Mouse (Mus musculus) frontal cortex, adult (tissue): Measurements from ENCODE around the gene Spa17.

Experiments used
- ATAC-seq: cut with Nextera tagmentation; 2 replicates; pipeline ENCODE4 v1.9.2; 2017; ENCODE audit warnings: mild to moderate bottlenecking, moderate library complexity, mixed read lengths; ENCODE audit not compliant: low TSS enrichment

Spa17 gene

DNA sequence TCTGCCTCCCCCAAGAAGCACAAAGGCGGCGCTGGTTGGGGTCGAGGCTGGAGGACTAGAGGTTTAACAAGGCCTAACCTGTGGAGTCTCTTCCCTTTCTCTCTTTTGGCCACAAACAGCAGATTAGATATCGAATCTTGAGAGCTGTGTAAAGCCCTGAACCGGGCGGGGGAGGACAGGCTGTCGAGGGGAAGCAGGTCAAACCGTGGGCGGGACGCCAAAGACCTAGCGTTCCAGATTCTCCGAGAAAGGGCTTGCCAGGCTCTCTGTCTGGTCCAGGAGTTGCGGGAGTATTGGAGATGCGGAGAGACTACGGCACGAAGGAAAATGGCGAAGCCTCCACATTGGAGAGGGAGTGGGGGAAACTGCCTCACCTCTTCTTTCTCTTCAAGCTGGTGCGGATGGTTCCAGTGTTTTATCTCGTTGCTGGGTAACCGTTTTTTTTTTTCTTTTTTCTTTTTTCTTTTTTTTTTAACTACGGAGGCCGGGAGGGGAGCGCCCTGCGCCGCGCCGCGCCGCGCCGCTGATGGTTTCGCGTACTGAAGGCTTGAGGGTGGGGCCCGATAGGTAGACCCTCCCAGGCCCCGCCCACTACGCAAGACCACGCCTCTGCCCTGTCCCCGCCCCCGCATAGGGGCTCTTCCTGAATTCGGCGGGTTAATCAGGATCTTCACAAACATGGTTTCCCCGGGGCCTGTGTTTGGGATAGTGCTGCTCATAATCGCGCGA is at the start of gene Spa17:
TSS of gene Spa17 (minus strand) at position 541 of the 729 bp plus-strand sequence.
- peak; percentile 62 for ATAC-seq

DNA sequence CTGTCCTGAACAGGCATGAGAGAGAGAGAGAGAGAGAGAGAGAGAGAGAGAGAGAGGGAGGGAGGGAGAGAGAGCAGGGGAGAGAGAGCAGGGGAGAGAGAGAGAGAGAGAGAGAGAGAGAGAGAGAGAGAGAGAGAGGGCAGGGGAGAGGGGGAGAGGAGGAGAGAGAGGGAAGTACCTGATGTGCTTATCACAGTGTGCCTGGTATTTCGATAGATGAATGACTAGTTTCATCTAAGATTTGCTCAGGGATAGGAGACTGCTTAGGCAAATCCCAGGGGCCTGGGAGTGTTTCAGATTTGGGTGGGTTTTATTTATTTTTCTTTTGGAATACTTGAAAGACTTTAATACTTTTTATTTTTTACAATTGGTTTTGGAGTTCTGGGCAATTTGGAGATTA is 49.7 kb upstream of the Spa17 start:
- no peak for ATAC-seq

DNA sequence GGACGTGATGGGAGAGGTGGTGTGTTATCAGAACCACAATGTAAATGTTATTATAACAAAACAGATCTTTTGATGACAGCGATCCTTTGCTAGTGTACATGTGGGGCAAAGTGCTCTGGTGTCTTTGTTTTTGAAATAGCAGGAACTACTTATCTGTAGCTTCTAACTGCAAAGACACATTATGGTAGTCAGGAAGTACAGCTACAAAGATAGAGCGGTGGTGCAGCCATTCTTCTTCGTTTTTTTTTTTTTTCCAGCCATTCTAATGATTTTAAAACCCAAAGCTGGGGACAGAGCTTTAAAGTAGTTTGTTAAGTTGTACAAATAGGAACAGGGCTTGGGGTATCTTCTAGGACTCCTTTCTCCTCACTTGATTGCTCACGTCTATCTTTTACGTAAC is 45.9 kb upstream of the Spa17 start:
- ATAC-seq = no peak

DNA sequence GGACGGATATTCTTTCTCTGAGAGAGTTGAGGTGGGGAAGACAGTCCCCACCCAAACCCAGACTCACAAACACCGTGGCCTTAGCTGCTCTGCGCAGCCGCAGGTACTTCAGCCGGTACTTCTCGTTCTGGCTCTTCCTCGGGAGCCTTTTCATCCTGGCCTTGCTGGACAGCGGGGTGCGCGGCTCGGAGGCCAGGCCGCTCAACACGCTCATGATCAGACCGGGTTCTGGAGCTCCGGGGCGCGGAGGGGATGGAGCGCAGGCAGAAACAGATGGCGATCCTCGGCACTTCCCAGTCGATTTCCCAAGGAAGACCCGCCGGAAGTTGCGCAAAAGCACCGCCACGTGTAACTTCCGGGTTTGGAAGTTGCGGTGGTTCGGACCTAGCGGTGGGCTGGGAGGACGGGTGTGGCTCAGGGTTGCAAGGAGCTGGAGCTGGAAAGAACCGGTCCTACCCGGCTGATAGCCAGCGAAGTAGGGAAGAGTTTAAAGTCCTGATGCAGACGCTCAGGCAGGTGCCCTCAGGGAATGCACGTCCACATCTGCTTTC is 43.5 kb upstream of the Spa17 start, which contains the start of gene Tbrg1:
TSS of gene Tbrg1 (minus strand) at position 382 of the 551 bp plus-strand sequence.
- peak; percentile 86 for ATAC-seq

DNA sequence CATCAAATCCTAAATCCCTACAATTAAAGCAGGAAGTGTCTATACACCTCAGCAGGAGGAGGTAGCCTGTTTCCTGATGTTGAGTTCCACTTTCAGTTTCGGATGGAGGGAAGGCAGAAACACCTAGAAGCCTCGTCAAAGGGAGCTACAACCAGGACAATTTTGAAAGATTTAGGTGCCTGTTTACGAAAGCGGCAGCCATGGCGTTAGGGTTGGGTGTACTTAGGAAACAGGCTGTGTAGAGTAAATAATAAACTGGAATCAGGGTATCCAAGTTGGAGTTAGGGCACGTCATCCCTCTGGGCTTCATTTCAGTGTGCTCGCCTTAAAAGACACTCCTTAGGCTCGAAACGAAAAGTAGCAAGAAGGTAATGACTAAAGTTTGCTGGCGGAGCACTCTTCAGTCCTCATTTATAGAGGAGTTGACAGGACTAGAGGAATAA is 42.9 kb upstream of the Spa17 start:
- ATAC-seq = peak; percentile 22

DNA sequence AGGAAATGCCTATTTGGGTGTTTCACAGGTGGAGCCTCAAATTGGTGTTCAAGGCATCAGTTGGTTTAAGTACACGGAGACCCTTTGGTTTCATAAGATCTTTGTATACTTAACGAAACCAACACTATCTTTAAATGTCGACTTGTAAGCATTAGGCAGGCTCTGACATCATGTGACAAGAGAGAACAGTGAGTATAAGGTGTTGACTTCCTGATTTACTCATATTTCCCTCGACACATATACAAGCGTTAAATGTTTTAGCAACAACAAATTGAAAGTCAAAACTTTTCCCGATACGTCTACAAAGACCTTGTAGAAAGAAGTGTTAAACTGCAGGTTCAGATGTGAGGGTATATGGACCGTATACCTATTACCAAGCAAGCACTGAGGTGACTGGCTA is 42.4 kb upstream of the Spa17 start:
- no peak for ATAC-seq

DNA sequence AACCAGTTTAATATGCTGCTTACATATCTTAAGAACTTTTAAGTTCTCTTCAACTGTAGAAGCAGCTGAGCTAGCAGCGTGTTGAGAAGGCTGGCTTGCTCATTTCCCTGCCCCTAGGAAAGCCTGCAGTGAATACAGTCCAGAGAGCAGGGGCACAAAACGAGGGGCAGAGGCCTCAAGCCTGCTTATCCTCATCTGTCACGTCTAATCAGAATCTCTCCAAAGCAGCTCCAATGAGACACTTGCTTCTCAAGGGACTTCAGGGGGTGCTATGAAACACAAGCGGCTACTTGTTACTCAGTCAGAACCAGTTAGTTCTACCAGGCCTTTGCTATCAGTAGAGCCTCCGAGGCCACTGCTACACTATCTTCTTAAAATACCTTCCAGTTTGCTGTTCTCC is 40.3 kb upstream of the Spa17 start:
- ATAC-seq = no peak

DNA sequence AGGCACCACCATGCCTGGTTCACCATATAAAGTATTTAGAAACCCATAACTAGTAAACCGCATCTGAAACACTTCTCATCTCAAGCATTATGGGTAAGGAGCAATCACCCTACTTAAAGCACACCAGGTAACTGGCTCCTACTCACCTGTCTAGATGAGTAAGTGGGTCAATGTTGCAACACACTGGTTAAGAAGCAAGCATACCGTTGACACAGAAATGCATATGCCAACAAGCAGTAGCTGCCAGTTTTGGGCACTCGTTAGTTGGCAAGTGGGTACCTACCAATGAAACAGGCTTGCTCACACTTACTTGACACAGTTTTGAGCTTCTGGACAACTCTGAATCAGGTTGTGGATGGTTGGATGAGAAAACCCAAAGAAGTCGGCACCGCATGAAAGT is 37.1 kb upstream of the Spa17 start:
- peak; percentile 12; the same call in 1 of the 2 replicates for ATAC-seq

DNA sequence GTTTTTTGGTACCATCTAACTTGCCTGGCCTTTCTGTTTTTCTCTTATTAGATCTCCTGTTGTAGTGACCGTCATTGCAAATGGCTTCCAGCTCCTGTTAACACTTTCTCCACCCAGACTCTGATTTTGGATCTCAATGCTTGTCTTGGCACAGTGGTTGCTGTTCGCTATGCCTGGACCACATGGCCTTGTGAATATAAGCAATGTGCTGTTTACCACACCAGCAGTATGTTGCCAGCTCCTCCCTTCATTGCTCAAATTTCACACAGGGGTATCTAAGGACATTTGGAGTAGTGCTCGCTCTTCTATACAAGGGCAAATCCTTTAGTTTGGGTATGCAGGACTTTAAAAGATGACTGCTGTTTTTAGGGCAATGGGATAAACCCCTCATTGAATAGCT is 32.7 kb upstream of the Spa17 start:
- no peak for ATAC-seq

DNA sequence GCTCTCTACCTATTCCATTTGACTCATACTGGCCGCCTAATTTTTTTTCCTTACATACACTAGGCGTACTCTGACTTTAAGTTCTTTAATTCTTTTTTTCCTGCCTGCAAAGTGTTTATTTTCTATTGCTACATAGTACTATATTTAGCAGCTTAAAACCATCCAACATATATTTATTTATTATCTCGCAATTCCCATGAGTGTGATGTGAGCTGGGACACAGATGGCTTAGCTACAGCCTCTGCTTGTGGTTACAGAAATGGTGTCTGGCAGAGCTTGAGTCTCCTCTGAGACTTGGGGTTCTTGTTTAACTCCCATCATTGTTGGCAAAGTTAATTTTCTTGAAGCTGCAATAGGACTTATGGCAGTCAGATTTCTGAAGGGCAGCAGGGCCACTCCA is 25.2 kb upstream of the Spa17 start:
- ATAC-seq = no peak

DNA sequence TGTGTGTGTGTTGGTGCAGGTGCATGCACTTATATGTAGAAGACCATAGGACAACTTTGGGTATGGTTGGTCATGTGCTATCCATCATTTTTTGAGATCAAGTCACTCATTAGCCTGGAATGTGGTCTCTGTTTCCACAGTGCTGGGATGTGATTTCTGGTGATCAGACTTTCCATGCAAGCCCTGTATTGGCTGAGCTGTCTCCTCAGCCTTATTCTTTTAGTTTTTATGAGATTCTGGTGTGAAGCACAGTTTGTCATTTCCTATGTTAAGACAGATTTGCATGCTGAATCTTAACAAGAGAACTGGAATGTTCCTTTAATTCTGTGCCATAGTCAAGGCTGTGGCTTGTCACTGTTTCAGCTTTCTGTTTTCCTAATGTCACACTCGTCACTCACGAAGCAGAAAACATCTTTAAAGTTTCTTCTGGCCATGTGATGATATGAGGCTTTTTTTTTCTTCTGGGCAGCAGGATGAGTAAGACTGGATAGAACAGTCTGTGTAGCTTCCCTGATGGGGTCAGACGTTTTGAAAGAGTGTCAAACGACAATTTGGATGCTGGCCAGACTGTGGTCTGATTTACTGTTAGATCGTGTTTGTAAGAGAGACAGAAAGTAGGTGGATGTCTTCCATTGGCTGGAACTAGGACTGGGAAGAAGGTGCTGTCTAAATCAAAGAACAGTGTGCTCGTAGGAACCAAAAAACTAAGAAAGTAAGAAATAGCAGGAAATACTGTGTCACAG is 23.4 kb upstream of the Spa17 start:
- ATAC-seq = peak; percentile 66; the same call in 1 of the 2 replicates

DNA sequence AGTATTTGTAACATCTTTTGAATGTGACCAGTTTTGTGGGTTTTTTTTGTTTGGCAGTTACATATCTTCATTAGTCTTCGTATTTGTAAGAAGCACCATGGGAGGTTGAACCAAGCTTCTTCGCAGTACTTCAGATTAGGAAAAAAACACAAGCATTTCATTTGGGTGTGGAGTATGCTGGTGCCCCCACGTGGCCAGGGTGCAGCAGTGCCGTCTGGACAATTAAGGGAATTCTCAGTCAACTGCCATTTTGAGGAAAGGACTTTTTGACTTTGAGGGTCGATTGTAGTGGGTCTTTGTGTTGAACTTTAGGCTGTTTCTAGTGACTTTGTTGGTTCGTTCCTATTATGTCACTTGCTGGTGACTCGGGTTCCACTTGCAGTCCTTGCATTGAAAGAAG is 22.8 kb upstream of the Spa17 start:
- peak; percentile 71 for ATAC-seq

DNA sequence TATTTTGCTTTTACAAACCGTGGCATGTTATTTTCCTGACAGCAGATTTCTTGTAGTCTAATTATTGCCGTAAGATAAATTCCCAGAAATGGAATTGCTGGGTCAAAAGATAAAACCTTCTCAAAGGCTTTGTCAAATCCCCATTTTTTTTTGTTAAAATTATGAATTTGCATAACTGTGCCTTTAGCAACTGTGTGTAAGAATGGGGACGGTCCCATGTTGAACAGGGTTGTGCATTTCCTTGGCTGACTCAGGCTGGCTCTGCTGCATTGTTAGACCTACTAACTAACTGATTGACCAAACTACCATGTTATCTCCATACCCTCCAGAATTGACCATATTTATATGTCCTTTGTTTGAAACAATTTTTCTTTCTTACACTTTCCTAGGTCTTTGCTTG is 20.7 kb upstream of the Spa17 start:
- no peak for ATAC-seq

DNA sequence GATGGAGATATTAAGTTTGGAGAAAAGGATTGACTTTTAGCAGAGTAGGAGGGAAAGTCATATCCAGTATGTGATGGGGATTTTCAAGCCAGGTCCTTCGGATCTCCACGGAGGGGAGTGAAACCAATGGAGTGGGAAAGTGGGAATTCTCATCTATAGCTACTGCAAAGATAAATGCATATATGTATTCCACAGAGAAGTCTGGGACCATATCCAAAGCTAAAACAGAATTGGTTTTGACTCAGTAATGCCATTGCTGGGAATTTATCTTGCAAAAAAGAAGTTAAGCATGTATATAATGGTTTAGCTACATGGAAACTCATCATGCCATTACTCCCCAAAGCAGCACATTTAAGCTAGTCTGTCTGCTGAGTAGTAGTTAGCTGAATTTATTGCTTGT is 18.8 kb upstream of the Spa17 start:
- ATAC-seq = peak; percentile 50

DNA sequence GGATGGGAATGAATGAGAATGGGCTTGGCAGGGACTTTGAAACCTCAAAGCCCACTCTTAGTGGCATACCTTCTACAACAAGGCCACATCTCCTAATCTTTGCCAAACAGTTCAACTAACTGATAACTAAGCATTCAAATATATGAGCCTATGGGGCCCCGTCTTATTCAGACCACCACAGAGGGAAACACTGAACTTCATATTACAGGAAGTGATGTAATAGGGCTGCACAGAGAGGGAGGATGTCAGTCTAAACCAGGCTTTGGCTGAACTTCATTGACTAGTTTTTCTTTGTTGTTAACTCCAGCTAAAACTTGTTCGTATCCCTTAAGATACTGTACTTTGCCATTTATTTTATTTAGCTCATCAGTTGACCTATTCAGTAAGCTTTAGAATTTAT is 16.4 kb upstream of the Spa17 start:
- ATAC-seq = no peak

DNA sequence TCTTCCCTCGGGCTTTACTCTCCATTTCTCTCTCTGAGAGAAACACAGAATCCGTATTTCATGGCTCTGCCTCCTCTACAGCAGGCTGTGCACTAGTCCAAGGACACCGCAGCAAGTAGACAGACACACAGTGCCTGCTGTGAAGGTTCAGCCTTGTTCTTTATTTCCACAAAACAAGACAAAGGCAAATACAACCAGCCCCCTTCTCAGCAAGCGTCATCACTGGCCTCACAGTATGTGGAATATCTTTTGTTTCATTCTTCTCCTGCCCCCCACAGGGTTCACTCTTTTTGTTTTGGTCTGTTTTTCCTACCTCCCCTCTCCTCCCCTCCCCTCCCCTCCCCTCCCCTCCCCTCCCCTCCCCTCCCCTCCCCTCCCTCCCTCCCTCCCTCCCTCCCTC is 15.1 kb upstream of the Spa17 start:
- no peak for ATAC-seq

DNA sequence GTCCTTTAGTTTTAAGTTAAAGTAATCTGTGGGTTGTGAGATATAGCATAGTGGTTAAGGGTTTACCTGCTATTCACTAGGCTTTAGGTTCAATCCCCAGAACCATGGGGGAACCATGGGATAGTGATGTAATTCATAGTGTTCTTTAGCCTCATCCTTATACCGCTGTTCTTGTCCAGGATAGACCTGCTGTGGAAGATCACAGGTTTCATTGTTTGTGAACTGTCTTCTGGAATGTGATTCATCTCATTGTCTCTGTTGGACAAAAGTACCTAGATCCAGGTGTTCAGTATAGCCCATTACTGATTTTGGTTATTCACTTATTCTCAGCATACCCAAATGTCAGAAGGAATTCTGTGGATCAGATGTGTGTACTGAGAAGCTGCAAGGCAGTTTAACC is 13.7 kb upstream of the Spa17 start:
- no peak for ATAC-seq

DNA sequence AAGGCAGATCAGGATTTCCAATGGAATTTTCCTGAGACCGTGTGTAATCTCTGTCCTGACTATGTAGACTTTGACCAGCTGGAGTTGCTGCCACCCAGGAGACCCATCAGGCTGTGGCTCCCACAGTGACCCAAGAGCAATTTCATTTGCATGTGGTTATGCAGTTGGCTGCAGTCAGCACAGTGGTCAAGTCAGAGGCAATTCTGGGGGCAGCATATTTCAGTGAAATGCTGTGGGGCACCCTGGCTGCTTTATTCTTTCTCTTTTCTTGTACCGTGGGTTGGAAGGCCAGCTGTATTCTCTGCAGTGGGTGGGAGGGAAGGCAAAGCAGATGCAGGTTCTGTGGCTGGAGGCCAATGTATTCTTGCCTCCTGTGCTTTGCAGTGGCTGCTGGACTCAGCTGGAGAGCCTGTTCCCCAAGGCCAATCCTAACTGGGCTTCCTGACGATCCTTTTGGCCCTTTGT is 12.6 kb upstream of the Spa17 start:
- ATAC-seq = peak; percentile 32

DNA sequence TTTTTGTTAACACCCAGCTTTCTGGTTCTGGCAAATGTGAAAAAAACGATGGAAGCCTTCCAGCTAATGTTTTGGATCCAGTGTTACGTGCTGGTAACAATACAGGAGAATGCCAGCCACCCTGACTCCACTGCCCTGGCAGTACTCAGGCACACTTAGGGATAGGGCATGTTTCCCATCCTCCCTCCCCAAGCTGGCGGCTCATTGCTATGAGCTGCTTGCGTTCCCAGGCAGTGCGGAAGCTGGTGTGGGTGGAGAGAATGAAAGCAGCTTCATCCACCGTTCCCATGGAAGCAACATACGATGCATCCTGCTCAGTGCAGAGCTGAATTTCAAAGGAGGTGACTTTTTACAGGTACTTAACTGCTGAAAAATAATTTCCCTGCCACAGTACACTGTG is 12.1 kb upstream of the Spa17 start:
- ATAC-seq = peak; percentile 92

DNA sequence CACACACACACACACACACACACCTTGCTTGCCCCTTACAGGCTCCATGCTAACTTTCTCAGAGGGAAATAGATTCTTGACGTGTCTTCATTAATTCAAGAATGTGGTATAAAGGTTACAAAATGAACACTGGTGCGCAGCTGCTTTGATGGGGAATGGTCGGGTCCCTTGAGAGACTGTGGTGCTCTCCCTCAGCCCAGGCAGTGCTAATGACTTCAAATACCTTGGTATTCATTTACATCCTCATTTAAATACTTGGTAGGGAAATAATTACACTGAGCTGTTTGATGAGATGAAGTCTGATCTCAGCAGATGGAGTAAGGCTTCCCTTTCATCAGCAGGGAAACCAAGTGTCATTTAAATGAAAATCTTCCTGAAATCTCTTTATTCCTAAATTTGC is 11.6 kb upstream of the Spa17 start:
- no peak for ATAC-seq

DNA sequence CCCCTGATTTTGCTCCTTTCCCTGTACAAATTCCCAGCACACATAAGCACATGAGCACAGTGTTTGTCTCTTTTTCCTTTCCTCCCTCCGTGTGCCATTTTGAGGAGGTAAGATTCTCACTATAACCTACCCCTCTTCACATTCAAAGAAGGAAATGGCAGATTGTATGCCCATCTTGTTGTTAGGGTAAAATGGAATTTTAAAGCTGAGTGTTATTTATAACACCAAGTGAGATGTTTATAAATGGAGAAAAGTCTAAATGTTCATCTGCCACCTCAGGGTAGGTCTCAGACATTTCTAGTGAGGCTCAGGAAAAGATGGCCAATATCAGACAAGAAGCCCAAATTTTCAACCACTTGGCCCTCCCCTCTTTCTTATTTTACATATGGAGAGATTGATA is 11.0 kb upstream of the Spa17 start:
- peak; percentile 25; the same call in 1 of the 2 replicates for ATAC-seq

DNA sequence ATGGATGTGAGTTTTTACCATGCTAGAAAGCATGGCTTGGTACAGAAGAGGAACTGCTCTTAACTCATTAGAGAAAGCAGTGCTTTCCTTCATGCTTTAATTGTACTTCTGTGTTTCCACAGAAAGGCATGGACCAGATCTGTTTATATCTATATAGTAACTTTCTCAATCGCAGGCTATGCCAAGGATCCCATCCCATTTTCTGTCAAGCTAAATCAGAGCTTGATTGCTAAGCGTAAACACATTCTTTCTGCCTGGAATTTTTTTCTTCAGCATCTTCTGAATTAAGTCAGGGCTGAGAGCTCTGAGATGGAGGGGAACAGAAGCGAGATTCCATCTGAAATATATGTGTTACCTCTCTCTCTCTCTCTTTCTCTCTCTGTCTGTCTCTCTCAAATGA is 10.5 kb upstream of the Spa17 start:
- ATAC-seq = peak; percentile 8; the same call in 1 of the 2 replicates

DNA sequence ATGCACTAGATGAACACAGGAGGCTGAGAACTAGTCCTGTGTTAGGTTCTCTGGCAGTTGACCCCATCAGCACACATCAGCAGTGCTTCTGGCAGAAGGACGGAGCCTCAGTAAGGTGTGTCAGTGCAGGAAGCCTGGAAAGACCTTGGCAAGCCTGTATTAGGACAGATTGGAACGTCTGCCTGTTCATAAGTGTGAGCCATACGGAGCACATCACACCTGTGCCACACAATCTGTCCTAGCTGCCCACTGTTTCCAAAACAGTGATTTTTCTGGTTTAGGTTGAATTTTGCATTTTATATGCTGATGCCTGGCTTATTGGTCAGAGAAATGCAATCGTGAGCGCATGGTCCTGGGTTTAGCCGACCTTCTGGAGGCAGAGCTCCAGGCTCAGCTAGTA is 7.8 kb upstream of the Spa17 start:
- no peak for ATAC-seq
